ENCODE assay signal across 9 mouse cellular contexts in the genomic region with DNA sequence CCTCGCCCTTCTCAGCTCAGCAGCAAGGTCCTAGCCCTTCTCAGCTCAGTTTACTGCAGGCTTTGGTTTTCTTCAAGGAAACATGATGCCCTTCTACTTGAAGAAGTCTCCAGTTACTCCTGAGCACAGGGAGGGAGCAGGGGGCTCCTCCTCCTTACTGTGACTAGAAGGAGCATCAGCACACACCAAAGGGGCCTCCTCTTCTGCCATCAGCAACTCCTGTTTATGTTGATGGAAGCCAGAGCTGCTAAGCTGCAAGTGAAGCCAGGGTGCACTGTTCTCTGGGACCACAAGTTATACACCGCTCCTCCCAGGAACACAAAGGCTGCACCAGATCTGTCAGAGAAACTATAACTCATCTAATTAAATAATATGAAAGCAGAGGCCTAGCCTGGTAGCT. TPM values are rescaled to one million over a fixed set of nuclear protein-coding genes. Genes with fewer than 3 reads are reported as not detected.
A peak's percentile ranks its signal among the peaks of the same experiment; 100 is the strongest.
DNase-seq lines count a peak whose midpoint lies in the region; ATAC-seq and TF ChIP-seq lines count a peak whose summit lies in the region.
"Had no signal": no experiment of that assay in that cellular context is flagged by ENCODE, and none has a peak within 500 bp of the region (broad histone marks: within the 10 kb centered on the region; RNA-seq: fewer than 3 reads in every experiment).

No protein-coding gene starts in this region.

- H3K4me3 ChIP-seq in kidney, embryonic 16.5 days (ENCODE audit: low read length) = no peak overlapping the region
- H3K4me3 ChIP-seq in cortical plate, adult 2 months (ENCODE audit: insufficient read depth, low read length) = no peak overlapping the region
- H3K4me3 ChIP-seq in embryonic facial prominence, embryonic 13.5 days = no peak overlapping the region
- H3K4me3 ChIP-seq in liver, embryonic 13.5 days (replicated peaks) = peak overlapping the region; percentile 39; the same call in 1 of the 2 replicates

- no peaks in the 10 kb centered on the region for H3K36me3 ChIP-seq in kidney, embryonic 16.5 days (ENCODE audit: insufficient read depth, low read length)
- H3K36me3 ChIP-seq in embryonic facial prominence, embryonic 13.5 days = 0 out of 2 replicates have a peak, but pooled peaks cover 5% of the 10 kb centered on the region
- H3K36me3 ChIP-seq in liver, embryonic 13.5 days = 0 out of 2 replicates have a peak, but pooled peaks cover 2% of the 10 kb centered on the region

- H3K4me1 ChIP-seq in kidney, embryonic 16.5 days (ENCODE audit: insufficient read depth, low read length) = peaks cover 43% of the 10 kb centered on the region
- H3K4me1 ChIP-seq in cortical plate, adult 2 months (ENCODE audit: control insufficient read depth, insufficient read depth, low read length) = peaks cover 1% of the 10 kb centered on the region
- peaks cover 45% of the 10 kb centered on the region for H3K4me1 ChIP-seq in embryonic facial prominence, embryonic 13.5 days
- H3K4me1 ChIP-seq in liver, embryonic 13.5 days (replicated peaks) = peaks cover 76% of the 10 kb centered on the region

- peak overlapping the region; percentile 96 for H3K27ac ChIP-seq in kidney, embryonic 16.5 days (ENCODE audit: low read length)
- peak overlapping the region; percentile 1; the same call in 1 of the 2 replicates for H3K27ac ChIP-seq in cortical plate, adult 2 months (ENCODE audit: insufficient read depth, low read length)
- H3K27ac ChIP-seq in embryonic facial prominence, embryonic 13.5 days = peak overlapping the region; percentile 78
- H3K27ac ChIP-seq in liver, embryonic 13.5 days = peak overlapping the region; percentile 96

- no peak for DNase-seq in kidney, postnatal 25 days
- DNase-seq in liver, embryonic 13.5 days = no peak
- DNase-seq in left cerebral cortex, adult 9 months (ENCODE audit: low spot score in 2 of 2) = no peak
- no peak for DNase-seq in layer of hippocampus, postnatal 36 days
- DNase-seq in right cerebral cortex, adult 2 months (ENCODE audit: low spot score in 2 of 2) = no peak

- TF ChIP-seq CTCF in cortical plate, adult 2 months (IDR thresholded peaks at IDR 0.05; ENCODE audit: extremely low read depth, insufficient read depth, low read length) = no peak

- peak; percentile 62 for ATAC-seq in kidney, embryonic 16.5 days (ENCODE audit: low FRiP score, low TSS enrichment)
- ATAC-seq in embryonic facial prominence, embryonic 13.5 days (ENCODE audit: insufficient number of reproducible peaks, insufficient read depth, low FRiP score, low TSS enrichment, low read depth) = 0 out of 2 replicates have a peak, but pooled peaks have one; percentile 66
- ATAC-seq in liver, embryonic 13.5 days (ENCODE audit: low read depth) = peak; percentile 6; the same call in 1 of the 2 replicates
- ATAC-seq: forebrain, embryonic 16.5 days had no signal

- TF ChIP-seq POLR2A in cortical plate, adult 2 months (IDR thresholded peaks at IDR 0.05; ENCODE audit: extremely low read depth, insufficient read depth, low read length) = no peak

- H3K9ac ChIP-seq in kidney, embryonic 16.5 days (replicated peaks; ENCODE audit: low read length) = peak overlapping the region; percentile 53; the same call in 1 of the 2 replicates
- no peak overlapping the region for H3K9ac ChIP-seq in embryonic facial prominence, embryonic 13.5 days
- peak overlapping the region; percentile 74 for H3K9ac ChIP-seq in liver, embryonic 13.5 days

- no peaks in the 10 kb centered on the region for H3K27me3 ChIP-seq in kidney, embryonic 16.5 days (ENCODE audit: insufficient read depth, low read length)
- H3K27me3 ChIP-seq in embryonic facial prominence, embryonic 13.5 days = no peaks in the 10 kb centered on the region
- H3K27me3 ChIP-seq in liver, embryonic 13.5 days = no peaks in the 10 kb centered on the region

- H3K4me2 ChIP-seq in kidney, embryonic 16.5 days (replicated peaks; ENCODE audit: low read depth, low read length) = peak overlapping the region; percentile 40; the same call in 1 of the 2 replicates
- H3K4me2 ChIP-seq in embryonic facial prominence, embryonic 13.5 days = peak overlapping the region; percentile 36; the same call in 1 of the 2 replicates
- H3K4me2 ChIP-seq in liver, embryonic 13.5 days = peak overlapping the region; percentile 75

- 43% methylated on average over 2 of the region's 2 CpGs for WGBS in kidney, embryonic 16.5 days
- WGBS in embryonic facial prominence, embryonic 13.5 days = 26% methylated on average over 2 of the region's 2 CpGs
- 52% methylated on average over 2 of the region's 2 CpGs for WGBS in liver, embryonic 13.5 days (ENCODE audit: insufficient replicate concordance)

- H3K9me3 ChIP-seq in kidney, embryonic 16.5 days (ENCODE audit: low read length) = no peaks in the 10 kb centered on the region
- no peaks in the 10 kb centered on the region for H3K9me3 ChIP-seq in embryonic facial prominence, embryonic 13.5 days
- no peaks in the 10 kb centered on the region for H3K9me3 ChIP-seq in liver, embryonic 13.5 days (replicated peaks)

RNA-seq across cellular contexts. Expression of a gene that starts 34.4 kb away (rescaled TPM):
- 71.6 and 75.8 TPM in 2 replicates for polyA plus RNA-seq in kidney, embryonic 16.5 days (2015; fragmentation: Nextera tagmentation; extraction: Ambion mirVana)
- polyA plus RNA-seq in cortical plate, adult 2 months (2012; rRNA removed) = 10.7 and 16.7 TPM in 2 replicates
- polyA plus RNA-seq in embryonic facial prominence, embryonic 13.5 days (2015; fragmentation: Nextera tagmentation; extraction: Ambion mirVana) = 60.3 and 65.2 TPM in 2 replicates
- 8.3 and 9.6 TPM in 2 replicates for polyA plus RNA-seq in liver, embryonic 13.5 days (2015; fragmentation: Nextera tagmentation; extraction: Ambion mirVana)
- 10 to 100 TPM; 25.2 to 28.9 TPM for total RNA-seq in layer of hippocampus, postnatal 36 days (2021)

Comparison
In these comparisons a context has a peak if more than half of its experiments do, and no peak if none do; other contexts are left out.
1. ATAC-seq: peak in every context shown above with its lines; median percentile 66 in embryonic facial prominence, embryonic 13.5 days; 62 in kidney, embryonic 16.5 days; 6 in liver, embryonic 13.5 days.
2. H3K27ac ChIP-seq: peak in every context shown above with its lines; median percentile 96 in kidney, embryonic 16.5 days; 96 in liver, embryonic 13.5 days; 78 in embryonic facial prominence, embryonic 13.5 days; 1 in cortical plate, adult 2 months.